Mouse (Mus musculus) midbrain, embryonic 11.5 days (tissue): ENCODE results near the gene Gmds. TPM values are rescaled to one million over a fixed set of nuclear protein-coding genes. Genes with fewer than 3 reads are reported as not detected.

Experiments
- ATAC-seq: fragments of 200-750 bp; cut with Nextera tagmentation; 2 replicates; pipeline ENCODE4 v1.8.0; 2017; ENCODE audit warnings: moderate TSS enrichment, moderate library complexity; ENCODE audit not compliant: low FRiP score
- DNase-seq: peaks from one replicate; pipeline ENCODE4 v3.0.0; 2015; ENCODE audit warnings: low spot score; ENCODE audit errors: missing footprints
- H3K27ac ChIP-seq: fragments of 300-500 bp; sonication (generic); 2 replicates; pipeline ENCODE4 v1.5.1; 2014; ENCODE audit warnings: low read depth, low read length
- H3K27me3 ChIP-seq: fragments of 300-500 bp; sonication (generic); 2 replicates; pipeline ENCODE4 v1.6.1; 2014; ENCODE audit warnings: mild to moderate bottlenecking, low read length, moderate library complexity, mixed read lengths; ENCODE audit not compliant: control insufficient read depth, insufficient read depth
- H3K36me3 ChIP-seq: fragments of 300-500 bp; sonication (generic); 2 replicates; pipeline ENCODE4 v1.6.1; 2014; ENCODE audit warnings: mild to moderate bottlenecking, low read length, moderate library complexity, mixed read lengths; ENCODE audit not compliant: control insufficient read depth, insufficient read depth
- H3K4me1 ChIP-seq: fragments of 300-500 bp; sonication (generic); 2 replicates; pipeline ENCODE4 v1.6.1; 2014; ENCODE audit warnings: low read length; ENCODE audit not compliant: control insufficient read depth, insufficient read depth
- H3K4me2 ChIP-seq: fragments of 300-500 bp; sonication (generic); 2 replicates; pipeline ENCODE4 v1.6.1; 2014; ENCODE audit warnings: mild to moderate bottlenecking, moderate library complexity
- H3K4me3 ChIP-seq: fragments of 300-500 bp; sonication (generic); 2 replicates; pipeline ENCODE4 v1.5.1; 2014; ENCODE audit warnings: low read depth, low read length
- H3K9ac ChIP-seq: fragments of 300-500 bp; sonication (generic); 2 replicates; pipeline ENCODE4 v1.6.1; 2014; ENCODE audit warnings: low read length
- H3K9me3 ChIP-seq: fragments of 300-500 bp; sonication (generic); 2 replicates; pipeline ENCODE4 v1.6.1; 2016; ENCODE audit warnings: low read length; ENCODE audit not compliant: control insufficient read depth
- WGBS: fragments of 180-500 bp; shearing (Covaris S2); extraction: QIAGEN DNeasy Blood & Tissue Kit; methylation state at CpG from one replicate; pipeline ENCODE4 v1.1.7; 2014; 5-methylcytosine and 5-hydroxymethylcytosine counted together
- polyA plus RNA-seq: library from polyadenylated mRNA; unstranded; fragments of >200 nt; fragmentation: Nextera tagmentation; extraction: Ambion mirVana; gene quantifications from 2 replicates; pipeline ENCODE4 v1.2.1, GENCODE M21; 2014

The Gmds gene
- polyA plus RNA-seq, 1 experiment from 2014 or later, result 31.6 TPM

- H3K4me3 ChIP-seq, result no peak overlapping the region
- ATAC-seq, result no peak
- H3K9me3 ChIP-seq, result no peaks in the 10 kb centered on the region
- peak; percentile 51 for DNase-seq
- H3K4me1 ChIP-seq, result no peaks in the 10 kb centered on the region
- WGBS, result 78% methylated on average over 6 of the region's 6 CpGs
- H3K9ac ChIP-seq, result no peak overlapping the region
- H3K4me2 ChIP-seq, result no peak overlapping the region
- no peaks in the 10 kb centered on the region for H3K36me3 ChIP-seq
- no peak overlapping the region for H3K27ac ChIP-seq
- no peaks in the 10 kb centered on the region for H3K27me3 ChIP-seq
Observed at GRCm38 (mm10) chr13:32034799-32035448, 303.6 kb downstream of the Gmds start.

DNA sequence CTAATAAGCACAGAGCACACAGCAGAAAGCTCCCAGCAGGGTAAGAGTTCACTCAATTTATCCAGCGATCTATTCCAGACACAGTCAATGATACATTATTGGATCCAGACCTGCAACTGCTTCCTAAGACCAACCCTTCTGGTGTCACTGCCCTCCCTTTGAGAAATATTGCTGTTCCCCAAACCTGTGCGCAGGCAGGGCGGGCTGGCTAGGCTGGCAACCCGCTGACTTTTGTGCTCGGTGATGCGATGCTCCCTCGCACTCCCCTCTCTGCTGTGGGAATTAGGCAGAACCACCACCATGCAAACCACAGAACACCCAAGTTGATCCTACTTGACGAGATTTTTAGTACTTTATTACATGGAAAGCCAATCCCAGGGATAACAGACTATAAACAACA is 304.4 kb downstream of the Gmds start:
- no peak overlapping the region for H3K4me2 ChIP-seq
- WGBS, result 57% methylated on average over 8 of the region's 8 CpGs
- H3K36me3 ChIP-seq, result no peaks in the 10 kb centered on the region
- H3K4me3 ChIP-seq, result no peak overlapping the region
- no peak overlapping the region for H3K9ac ChIP-seq
- H3K27ac ChIP-seq, result no peak overlapping the region
- H3K4me1 ChIP-seq, result no peaks in the 10 kb centered on the region
- no peaks in the 10 kb centered on the region for H3K27me3 ChIP-seq
- peak; percentile 79 for DNase-seq
- H3K9me3 ChIP-seq, result no peaks in the 10 kb centered on the region
- ATAC-seq, result no peak

DNA sequence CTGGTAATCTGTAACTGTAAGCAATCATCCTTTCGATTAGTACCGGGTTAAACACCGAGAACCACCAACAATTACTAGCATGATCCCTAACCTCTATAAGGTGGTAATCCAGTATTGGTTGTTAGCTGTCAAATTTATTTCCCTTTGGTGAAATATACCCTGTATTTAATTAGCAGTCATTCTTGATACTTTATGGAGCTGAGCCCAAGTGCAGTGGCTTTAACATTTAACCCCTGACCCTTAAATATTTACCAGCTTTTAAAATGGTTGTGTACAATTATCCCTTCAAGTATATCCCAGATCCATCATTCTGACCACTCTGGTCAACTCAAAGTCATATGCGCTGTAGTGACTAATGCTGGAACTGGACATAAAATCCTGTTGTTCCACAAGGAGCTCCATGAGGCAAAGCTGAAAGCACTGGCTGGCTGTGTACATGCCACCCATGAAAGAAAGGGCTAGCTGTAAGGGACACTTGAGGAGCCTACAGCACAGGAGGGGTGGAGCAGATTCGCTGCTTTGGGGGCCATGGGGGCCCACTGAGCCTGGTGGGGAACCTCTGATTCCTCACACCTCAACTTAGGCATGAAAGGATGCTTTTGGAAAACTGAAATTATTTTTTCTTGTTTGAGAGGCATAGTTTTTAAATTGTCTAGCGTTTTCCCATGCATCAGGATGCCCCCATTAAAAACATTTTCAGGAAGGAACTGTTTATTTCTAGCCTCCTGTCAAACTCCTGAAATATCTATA is 312.1 kb downstream of the Gmds start:
- ATAC-seq (no peak), DNase-seq (peak; percentile 80)
- Histone ChIP-seq H3K4me1 (no peaks in the 10 kb centered on the region; the same call in 1 of the 2 replicates), H3K36me3 (no peaks in the 10 kb centered on the region), H3K9ac (no peak overlapping the region), H3K4me3 (no peak overlapping the region), H3K9me3 (no peaks in the 10 kb centered on the region), H3K27ac (no peak overlapping the region), H3K27me3 (no peaks in the 10 kb centered on the region), H3K4me2 (no peak overlapping the region)
- WGBS, result 87% methylated on average over 6 of the region's 6 CpGs

DNA sequence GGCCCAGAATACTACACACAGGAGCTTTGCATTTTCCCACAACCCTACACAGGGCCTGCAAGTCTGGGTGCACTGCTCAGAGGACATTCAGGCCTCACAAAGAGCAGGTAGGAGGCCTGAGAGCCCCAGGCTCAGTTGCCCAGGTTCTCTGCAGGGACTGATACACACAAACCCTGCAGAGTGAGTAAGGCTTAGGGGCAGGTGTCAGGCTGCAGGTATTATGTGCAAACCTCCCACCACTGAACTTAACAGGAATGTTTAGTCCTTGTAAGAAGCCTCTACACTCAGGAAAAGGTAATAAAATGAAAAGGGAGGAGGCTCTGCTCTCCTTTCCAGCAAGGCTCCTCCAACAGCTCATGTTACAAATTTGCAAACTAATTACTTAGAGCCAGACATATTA is 313.7 kb downstream of the Gmds start:
- H3K27me3 ChIP-seq, result no peaks in the 10 kb centered on the region
- H3K9ac ChIP-seq, result no peak overlapping the region
- no peaks in the 10 kb centered on the region for H3K9me3 ChIP-seq
- H3K36me3 ChIP-seq, result no peaks in the 10 kb centered on the region
- H3K4me3 ChIP-seq, result no peak overlapping the region
- H3K4me1 ChIP-seq, result no peaks in the 10 kb centered on the region; the same call in 1 of the 2 replicates
- H3K27ac ChIP-seq, result no peak overlapping the region
- DNase-seq (no peak), ATAC-seq (no peak)
- no peak overlapping the region for H3K4me2 ChIP-seq

DNA sequence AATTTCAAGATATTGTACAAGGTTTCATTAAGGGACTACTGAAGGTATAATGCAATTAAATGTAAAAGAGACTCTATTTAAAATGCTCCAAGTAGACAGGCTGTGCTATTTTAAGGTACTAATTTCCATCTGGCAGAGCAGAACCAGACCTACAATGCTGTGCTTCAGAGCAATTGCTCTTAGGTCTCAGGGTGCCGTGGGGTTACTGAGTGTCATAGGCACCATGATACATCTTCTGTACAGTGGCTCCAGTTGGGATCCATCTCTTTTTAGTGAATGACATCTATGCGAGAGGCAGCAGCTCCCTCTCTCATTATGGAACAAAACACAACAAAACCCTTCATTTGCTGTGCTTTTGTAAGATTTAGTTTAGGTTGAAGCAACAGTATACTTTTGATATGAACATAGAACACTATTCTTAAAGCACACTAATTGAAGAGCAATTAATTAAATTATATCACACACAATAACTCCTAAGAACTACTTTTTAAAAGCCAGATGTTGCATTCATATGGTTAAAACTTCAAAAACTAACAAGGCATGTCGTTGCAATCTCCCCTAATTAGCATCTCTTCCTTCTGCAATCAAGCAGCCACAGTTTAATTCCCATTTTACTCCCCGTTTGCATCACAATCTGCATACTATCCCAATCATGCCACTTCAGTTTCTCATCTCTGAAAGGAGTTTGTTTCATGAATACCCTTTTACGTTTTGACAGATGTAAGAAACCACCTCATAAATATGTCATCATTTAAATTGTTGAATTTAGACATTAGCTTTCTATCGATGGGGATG is 317.9 kb downstream of the Gmds start:
- WGBS, result 77% methylated on average over 6 of the region's 6 CpGs
- Histone ChIP-seq H3K4me1 (no peaks in the 10 kb centered on the region), H3K9ac (no peak overlapping the region), H3K4me2 (no peak overlapping the region), H3K27me3 (no peaks in the 10 kb centered on the region), H3K4me3 (no peak overlapping the region), H3K36me3 (no peaks in the 10 kb centered on the region), H3K27ac (no peak overlapping the region), H3K9me3 (no peaks in the 10 kb centered on the region)
- DNase-seq (no peak), ATAC-seq (no peak)

GRCm38 (mm10) chr13:32019256-32019620 is 319.3 kb downstream of the Gmds start:
- Histone ChIP-seq H3K9me3 (no peaks in the 10 kb centered on the region), H3K4me3 (no peak overlapping the region), H3K27ac (no peak overlapping the region), H3K4me2 (no peak overlapping the region), H3K9ac (no peak overlapping the region), H3K36me3 (no peaks in the 10 kb centered on the region), H3K27me3 (no peaks in the 10 kb centered on the region), H3K4me1 (no peaks in the 10 kb centered on the region)
- DNase-seq (no peak), ATAC-seq (no peak)

DNA sequence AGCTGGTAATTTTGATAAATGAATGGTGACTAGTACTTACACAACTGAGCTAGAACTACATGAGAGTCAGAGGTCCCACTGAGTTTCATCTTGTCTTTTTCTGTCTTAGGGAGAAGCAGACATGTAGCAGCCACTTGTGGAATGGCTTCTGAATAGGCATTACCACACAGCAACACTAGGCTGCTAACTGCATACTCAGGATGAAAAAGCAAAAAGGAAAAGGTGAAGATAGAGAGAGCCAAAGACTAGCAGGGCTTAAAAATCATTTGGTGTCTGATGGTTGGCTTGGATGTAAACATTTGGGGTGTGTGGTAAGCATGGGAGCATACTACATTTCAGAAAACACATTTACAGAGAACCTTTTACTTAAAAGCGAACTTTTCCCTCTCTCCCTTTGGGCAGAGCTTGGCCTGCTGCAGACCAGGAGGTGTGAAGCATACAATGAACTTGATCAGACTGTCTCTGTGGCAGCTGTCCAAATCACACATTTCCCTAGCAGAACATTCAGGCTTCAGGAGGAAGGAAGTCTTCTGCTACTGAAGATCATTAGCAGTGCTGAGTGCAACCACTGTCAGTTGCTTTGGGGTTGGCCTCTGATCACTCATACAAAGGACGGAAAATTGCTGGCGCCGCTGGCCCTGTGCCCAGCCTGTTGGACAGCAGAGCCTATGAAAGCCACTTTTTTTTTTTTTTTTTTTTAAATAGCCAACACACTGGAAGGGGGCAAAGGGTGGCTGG is 319.9 kb downstream of the Gmds start:
- Histone ChIP-seq H3K9ac (no peak overlapping the region), H3K27me3 (no peaks in the 10 kb centered on the region), H3K27ac (no peak overlapping the region), H3K9me3 (no peaks in the 10 kb centered on the region), H3K4me2 (no peak overlapping the region), H3K4me3 (no peak overlapping the region), H3K36me3 (no peaks in the 10 kb centered on the region), H3K4me1 (no peaks in the 10 kb centered on the region)
- WGBS, result 88% methylated on average over 4 of the region's 4 CpGs
- DNase-seq, result no peak
- ATAC-seq, result no peak

DNA sequence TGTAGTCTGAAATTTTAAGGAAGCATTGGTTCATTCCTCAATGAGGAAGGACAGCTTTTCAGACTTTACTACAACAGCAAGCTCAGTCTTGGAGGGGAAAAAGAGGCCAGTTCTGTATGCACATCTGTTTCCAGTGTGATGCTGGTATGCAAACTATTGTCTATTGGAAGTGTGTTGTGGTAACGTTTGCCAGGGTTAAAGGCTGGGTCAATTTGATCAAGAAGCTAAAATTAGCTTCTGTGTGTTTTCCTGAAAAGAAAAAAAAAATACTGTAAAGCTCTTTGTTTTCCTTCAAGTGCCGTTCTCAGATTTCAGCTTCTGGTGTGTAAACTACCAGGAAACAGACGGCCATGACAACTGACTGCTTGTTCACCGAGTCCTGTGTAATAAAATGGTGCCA is 329.7 kb downstream of the Gmds start:
- Histone ChIP-seq H3K9ac (no peak overlapping the region), H3K9me3 (no peaks in the 10 kb centered on the region), H3K4me2 (no peak overlapping the region), H3K4me1 (no peaks in the 10 kb centered on the region), H3K36me3 (no peaks in the 10 kb centered on the region), H3K4me3 (no peak overlapping the region), H3K27ac (no peak overlapping the region), H3K27me3 (no peaks in the 10 kb centered on the region)
- WGBS, result 54% methylated on average over 4 of the region's 4 CpGs
- DNase-seq, result no peak
- no peak for ATAC-seq
